Mouse (Mus musculus) myocyte (in vitro differentiated cells): ENCODE results near the gene Smim23. TPM values are rescaled to one million over a fixed set of nuclear protein-coding genes. Genes with fewer than 3 reads are reported as not detected.

Experiments
- H3K27me3 ChIP-seq: one replicate; pipeline ENCODE4 v1.6.1; 2011; ENCODE audit not compliant: control insufficient read depth, insufficient read depth, insufficient read length
- H3K36me3 ChIP-seq: one replicate; pipeline ENCODE4 v1.6.1; 2011; ENCODE audit not compliant: control insufficient read depth, insufficient read depth
- H3K4me2 ChIP-seq: one replicate; pipeline ENCODE4 v1.6.1; 2011; ENCODE audit warnings: low read depth, control low read depth
- H3K4me3 ChIP-seq: one replicate; pipeline ENCODE4 v1.5.1; 2011; ENCODE audit warnings: mild to moderate bottlenecking, control low read depth, moderate library complexity
- H3K79me2 ChIP-seq: one replicate; pipeline ENCODE4 v1.6.1; 2011; ENCODE audit not compliant: control insufficient read depth, insufficient read depth
- H3ac ChIP-seq: one replicate; pipeline ENCODE4 v1.6.1; 2011; ENCODE audit not compliant: control insufficient read depth, insufficient read length
- CEBPB ChIP-seq: IDR thresholded peaks from 2 replicates; pipeline ENCODE4 v1.6.1; 2011; ENCODE audit warnings: mild to moderate bottlenecking, moderate library complexity; ENCODE audit not compliant: poor library complexity, insufficient read depth, severe bottlenecking
- E2F4 ChIP-seq: IDR thresholded peaks from one replicate; pipeline ENCODE4 v1.6.1; 2011; ENCODE audit warnings: mild to moderate bottlenecking, control low read depth, moderate library complexity; ENCODE audit not compliant: insufficient read depth
- MAX ChIP-seq: IDR thresholded peaks from one replicate; pipeline ENCODE4 v1.6.1; 2011; ENCODE audit warnings: low read depth, mild to moderate bottlenecking, control low read depth
- MYOD1 ChIP-seq, 3 experiments: IDR thresholded peaks; one replicate each; pipeline ENCODE4 v1.6.1; 2011; ENCODE audit warnings: control low read depth in 2 of 3, low read depth in 2 of 3, mild to moderate bottlenecking in 2 of 3, moderate library complexity in 1 of 3; ENCODE audit not compliant: insufficient read length in 2 of 3, control insufficient read depth in 1 of 3
- MYOG ChIP-seq, 3 experiments: IDR thresholded peaks; one replicate each; pipeline ENCODE4 v1.6.1; 2011; ENCODE audit warnings: control low read depth in 2 of 3, low read depth in 2 of 3, mild to moderate bottlenecking in 2 of 3; ENCODE audit not compliant: insufficient read length in 2 of 3, control insufficient read depth in 1 of 3, insufficient read depth in 1 of 3
- POLR2A ChIP-seq: IDR thresholded peaks from one replicate; pipeline ENCODE4 v1.6.1; 2011; ENCODE audit warnings: low read depth, mild to moderate bottlenecking, control low read depth, moderate library complexity; ENCODE audit not compliant: insufficient read length
- POLR2AphosphoS2 ChIP-seq: IDR thresholded peaks from one replicate; pipeline ENCODE4 v1.6.1; 2011; ENCODE audit warnings: low read depth, control low read depth; ENCODE audit not compliant: insufficient read length
- REST ChIP-seq: IDR thresholded peaks from one replicate; pipeline ENCODE4 v1.6.1; 2011; ENCODE audit warnings: mild to moderate bottlenecking, control low read depth, moderate library complexity; ENCODE audit not compliant: insufficient read depth, insufficient read length
- SRF ChIP-seq: IDR thresholded peaks from one replicate; pipeline ENCODE4 v1.6.1; 2011; ENCODE audit warnings: low read depth; ENCODE audit not compliant: control insufficient read depth, insufficient read length
- TCF12 ChIP-seq: IDR thresholded peaks from one replicate; pipeline ENCODE4 v1.6.1; 2011; ENCODE audit warnings: mild to moderate bottlenecking, control low read depth; ENCODE audit not compliant: poor library complexity, insufficient read depth, severe bottlenecking
- TCF3 ChIP-seq: IDR thresholded peaks from one replicate; pipeline ENCODE4 v1.6.1; 2011; ENCODE audit warnings: low read depth, control low read depth; ENCODE audit not compliant: insufficient read length
- USF1 ChIP-seq: IDR thresholded peaks from one replicate; pipeline ENCODE4 v1.6.1; 2011; ENCODE audit warnings: low read depth, mild to moderate bottlenecking, control low read depth, moderate library complexity
- polyA plus RNA-seq: library from polyadenylated mRNA; unstranded; fragments of >200 nt; fragmentation: generic; extraction: Trizol; gene quantifications from one replicate; pipeline ENCODE4 v1.2.1, GENCODE M21; 2012; ENCODE audit warnings: missing spikeins

Gene Smim23
- polyA plus RNA-seq, 1 experiment, result not detected

- no peak for TF ChIP-seq TCF12
- no peak for TF ChIP-seq SRF
- no peak for TF ChIP-seq CEBPB
- no peak for TF ChIP-seq MYOD1 (IDR thresholded peaks at IDR 0.05; ENCODE audit: control insufficient read depth in 1 of 3, insufficient read length in 2 of 3, low read depth in 2 of 3)
- TF ChIP-seq MYOG (IDR thresholded peaks at IDR 0.05; ENCODE audit: control insufficient read depth in 1 of 3, insufficient read depth in 1 of 3, insufficient read length in 2 of 3, low read depth in 2 of 3), result no peak
- TF ChIP-seq USF1, result no peak
- TF ChIP-seq TCF3, result no peak
- TF ChIP-seq MAX, result no peak
- no peak for TF ChIP-seq POLR2AphosphoS2
- no peak for TF ChIP-seq E2F4
- TF ChIP-seq POLR2A, result no peak
- TF ChIP-seq REST, result no peak
- H3K4me3 ChIP-seq, result no peak overlapping the region
These were observed 16.8 kb upstream of the Smim23 start for GRCm38 (mm10) chr11:32841169-32841568.

GRCm38 (mm10) chr11:32840256-32840655, 15.9 kb upstream of the Smim23 start:
- no peak overlapping the region for H3K4me2 ChIP-seq
- TF ChIP-seq USF1, result no peak
- no peak for TF ChIP-seq MYOD1 (IDR thresholded peaks at IDR 0.05; ENCODE audit: control insufficient read depth in 1 of 3, insufficient read length in 2 of 3, low read depth in 2 of 3)
- no peak for TF ChIP-seq REST
- no peak for TF ChIP-seq MYOG (IDR thresholded peaks at IDR 0.05; ENCODE audit: control insufficient read depth in 1 of 3, insufficient read depth in 1 of 3, insufficient read length in 2 of 3, low read depth in 2 of 3)
- TF ChIP-seq TCF3, result no peak
- TF ChIP-seq TCF12, result no peak
- no peak for TF ChIP-seq CEBPB
- TF ChIP-seq POLR2AphosphoS2, result no peak
- TF ChIP-seq MAX, result no peak
- TF ChIP-seq E2F4, result no peak
- TF ChIP-seq SRF, result no peak
- TF ChIP-seq POLR2A, result no peak

More at GRCm38 (mm10) chr11:32841169-32841568, 16.8 kb upstream of the Smim23 start:
- Histone ChIP-seq H3K79me2 (no peaks in the 10 kb centered on the region), H3ac (no peak overlapping the region), H3K36me3 (no peaks in the 10 kb centered on the region), H3K27me3 (peaks cover 12% of the 10 kb centered on the region), H3K4me2 (no peak overlapping the region)

GRCm38 (mm10) chr11:32835022-32835421, 10.6 kb upstream of the Smim23 start:
- Histone ChIP-seq H3ac (no peak overlapping the region), H3K36me3 (no peaks in the 10 kb centered on the region), H3K4me2 (no peak overlapping the region), H3K27me3 (no peaks in the 10 kb centered on the region), H3K4me3 (no peak overlapping the region), H3K79me2 (no peaks in the 10 kb centered on the region)
- TF ChIP-seq E2F4 (no peak), MYOD1 (IDR thresholded peaks at IDR 0.05; ENCODE audit: control insufficient read depth in 1 of 3, insufficient read length in 2 of 3, low read depth in 2 of 3) (no peak), TCF12 (no peak), POLR2A (no peak), MYOG (IDR thresholded peaks at IDR 0.05; ENCODE audit: control insufficient read depth in 1 of 3, insufficient read depth in 1 of 3, insufficient read length in 2 of 3, low read depth in 2 of 3) (no peak)

More at GRCm38 (mm10) chr11:32840256-32840655, 15.9 kb upstream of the Smim23 start:
- Histone ChIP-seq H3K79me2 (no peaks in the 10 kb centered on the region), H3K4me3 (no peak overlapping the region), H3ac (no peak overlapping the region), H3K27me3 (peaks cover 9% of the 10 kb centered on the region), H3K36me3 (no peaks in the 10 kb centered on the region)

GRCm38 (mm10) chr11:32834367-32834918, 10.0 kb upstream of the Smim23 start:
- no peak overlapping the region for H3K4me2 ChIP-seq
- no peaks in the 10 kb centered on the region for H3K36me3 ChIP-seq
- H3ac ChIP-seq, result no peak overlapping the region
- H3K27me3 ChIP-seq, result no peaks in the 10 kb centered on the region
- no peaks in the 10 kb centered on the region for H3K79me2 ChIP-seq
- TF ChIP-seq MYOG (IDR thresholded peaks at IDR 0.05; ENCODE audit: control insufficient read depth in 1 of 3, insufficient read depth in 1 of 3, insufficient read length in 2 of 3, low read depth in 2 of 3) (no peak), TCF12 (no peak), MYOD1 (IDR thresholded peaks at IDR 0.05; ENCODE audit: control insufficient read depth in 1 of 3, insufficient read length in 2 of 3, low read depth in 2 of 3) (no peak), POLR2AphosphoS2 (no peak), MAX (no peak), USF1 (no peak), TCF3 (no peak), REST (no peak)
- H3K4me3 ChIP-seq, result no peak overlapping the region

- Histone ChIP-seq H3K4me2 (no peak overlapping the region), H3K36me3 (no peaks in the 10 kb centered on the region), H3K4me3 (no peak overlapping the region), H3K27me3 (no peaks in the 10 kb centered on the region), H3ac (no peak overlapping the region), H3K79me2 (no peaks in the 10 kb centered on the region)
- TF ChIP-seq POLR2AphosphoS2 (no peak), TCF12 (no peak), MAX (no peak), REST (no peak), TCF3 (no peak), USF1 (no peak), MYOD1 (IDR thresholded peaks at IDR 0.05; ENCODE audit: control insufficient read depth in 1 of 3, insufficient read length in 2 of 3, low read depth in 2 of 3) (no peak), POLR2A (no peak), CEBPB (no peak), MYOG (IDR thresholded peaks at IDR 0.05; ENCODE audit: control insufficient read depth in 1 of 3, insufficient read depth in 1 of 3, insufficient read length in 2 of 3, low read depth in 2 of 3) (no peak), SRF (no peak), E2F4 (no peak)
These were observed 6.8 kb downstream of the Smim23 start for GRCm38 (mm10) chr11:32817566-32817965.
